ENCODE assay signal across 8 mouse cellular contexts in the genomic region with DNA sequence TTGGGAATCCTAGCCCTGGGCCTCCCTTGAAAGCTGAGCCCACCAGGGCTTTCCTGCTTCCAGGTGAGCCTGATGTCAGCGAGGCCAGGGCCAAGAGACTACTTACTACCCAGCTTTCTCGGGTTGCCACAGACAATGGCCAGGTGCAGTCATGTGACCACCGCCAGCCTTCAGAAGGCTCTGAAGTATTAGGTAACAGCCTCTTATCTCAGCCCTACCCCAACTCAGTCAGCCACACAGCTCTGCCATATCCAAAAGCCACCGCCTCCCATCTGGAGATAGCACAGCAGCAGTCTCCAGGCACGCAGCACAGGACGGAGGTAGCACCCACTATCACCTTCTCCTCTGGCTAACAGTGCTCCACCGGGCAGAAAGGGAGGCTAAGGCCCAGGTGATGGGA. TPM values are rescaled to one million over a fixed set of nuclear protein-coding genes. Genes with fewer than 3 reads are reported as not detected.
DNase-seq lines count a peak whose midpoint lies in the region; ATAC-seq and TF ChIP-seq lines count a peak whose summit lies in the region.

No protein-coding gene starts in this region.

- no peaks in the 10 kb centered on the region for H3K79me2 ChIP-seq in heart, adult 2 months (replicated peaks; ENCODE audit: control insufficient read depth, insufficient read depth, low read length)

- peak overlapping the region; percentile 16; the same call in 1 of the 2 replicates for H3K4me2 ChIP-seq in embryonic facial prominence, embryonic 13.5 days
- H3K4me2 ChIP-seq in limb, embryonic 12.5 days, result peak overlapping the region; percentile 16; the same call in 1 of the 2 replicates
- H3K4me2 ChIP-seq in neural tube, embryonic 15.5 days, result peak overlapping the region; percentile 91

- H3K4me1 ChIP-seq in embryonic facial prominence, embryonic 13.5 days, result peaks cover 27% of the 10 kb centered on the region
- peaks cover 24% of the 10 kb centered on the region for H3K4me1 ChIP-seq in limb, embryonic 12.5 days (replicated peaks)
- peaks cover 59% of the 10 kb centered on the region for H3K4me1 ChIP-seq in neural tube, embryonic 15.5 days
- peaks cover 7% of the 10 kb centered on the region for H3K4me1 ChIP-seq in heart, adult 2 months (ENCODE audit: control insufficient read depth, insufficient read depth, low read length)

- no peak overlapping the region for H3K9ac ChIP-seq in embryonic facial prominence, embryonic 13.5 days
- no peak overlapping the region; the same call in 1 of the 2 replicates for H3K9ac ChIP-seq in limb, embryonic 12.5 days (replicated peaks)
- peak overlapping the region; percentile 17; the same call in 1 of the 2 replicates for H3K9ac ChIP-seq in neural tube, embryonic 15.5 days (replicated peaks)
- no peak overlapping the region for H3K9ac ChIP-seq in heart, adult 2 months (ENCODE audit: low read depth, low read length)

- no peak overlapping the region for H3K27ac ChIP-seq in embryonic facial prominence, embryonic 13.5 days
- no peak overlapping the region for H3K27ac ChIP-seq in limb, embryonic 12.5 days
- 0 out of 2 replicates have a peak overlapping the region, but pooled peaks have one; percentile 18 for H3K27ac ChIP-seq in neural tube, embryonic 15.5 days (replicated peaks)
- H3K27ac ChIP-seq in heart, adult 2 months, result no peak overlapping the region

- WGBS in embryonic facial prominence, embryonic 13.5 days, result 47% methylated on average over 7 of the region's 7 CpGs
- 49% methylated on average over 7 of the region's 7 CpGs for WGBS in limb, embryonic 12.5 days
- WGBS in neural tube, embryonic 15.5 days, result 78% methylated on average over 7 of the region's 7 CpGs
- WGBS in heart, adult 2 months, result 63% methylated on average over 7 of the region's 7 CpGs

- no peak overlapping the region for H3K4me3 ChIP-seq in embryonic facial prominence, embryonic 13.5 days
- H3K4me3 ChIP-seq in limb, embryonic 12.5 days (replicated peaks), result no peak overlapping the region
- no peak overlapping the region for H3K4me3 ChIP-seq in neural tube, embryonic 15.5 days (replicated peaks)
- no peak overlapping the region for H3K4me3 ChIP-seq in heart, adult 2 months

- peaks cover 43% of the 10 kb centered on the region for H3K27me3 ChIP-seq in embryonic facial prominence, embryonic 13.5 days
- peaks cover 40% of the 10 kb centered on the region for H3K27me3 ChIP-seq in limb, embryonic 12.5 days
- no peaks in the 10 kb centered on the region for H3K27me3 ChIP-seq in neural tube, embryonic 15.5 days (replicated peaks)
- H3K27me3 ChIP-seq in heart, adult 2 months (ENCODE audit: control insufficient read depth, insufficient read depth, low read length), result no peaks in the 10 kb centered on the region; the same call in 1 of the 2 replicates

- no peaks in the 10 kb centered on the region for H3K36me3 ChIP-seq in embryonic facial prominence, embryonic 13.5 days
- no peaks in the 10 kb centered on the region for H3K36me3 ChIP-seq in limb, embryonic 12.5 days
- no peaks in the 10 kb centered on the region for H3K36me3 ChIP-seq in neural tube, embryonic 15.5 days
- no peaks in the 10 kb centered on the region for H3K36me3 ChIP-seq in heart, adult 2 months (ENCODE audit: control insufficient read depth, insufficient read depth, low read length)

- no peak for TF ChIP-seq CTCF in heart, adult 2 months (IDR thresholded peaks at IDR 0.05)

- no peak for TF ChIP-seq POLR2A in heart, adult 2 months (IDR thresholded peaks at IDR 0.05; ENCODE audit: insufficient read depth, low read depth, low read length)

- 0 out of 2 replicates have a peak, but pooled peaks have one; percentile 7 for ATAC-seq in embryonic facial prominence, embryonic 13.5 days (ENCODE audit: insufficient number of reproducible peaks, insufficient read depth, low FRiP score, low TSS enrichment, low read depth)
- no peak for ATAC-seq in limb, embryonic 12.5 days (ENCODE audit: insufficient number of reproducible peaks, insufficient read depth, low FRiP score, low TSS enrichment, low read depth)
- ATAC-seq in neural tube, embryonic 15.5 days (ENCODE audit: low FRiP score), result no peak

- TF ChIP-seq EP300 in heart, adult 2 months (IDR thresholded peaks at IDR 0.05; ENCODE audit: insufficient read depth, low read depth, low read length), result no peak

- DNase-seq in layer of hippocampus, postnatal 10 days (ENCODE audit: low spot score in 2 of 2), result peak; percentile 13 to 18
- DNase-seq in layer of hippocampus, adult 11-12 months (ENCODE audit: low spot score), result no peak
- DNase-seq in cerebellum, adult 9-11 months, result no peak
- no peak for DNase-seq in heart, adult 2 months
- no peak for DNase-seq in urinary bladder, postnatal 14 days (ENCODE audit: low spot score)

- intact Hi-C loops in heart, adult 2 months (cut with DNase I), result loop anchor here (5.0 kb wide), 1 partner anchor 33 kb away; no protein-coding TSS in a partner anchor

- H3K9me3 ChIP-seq in embryonic facial prominence, embryonic 13.5 days, result no peaks in the 10 kb centered on the region
- H3K9me3 ChIP-seq in limb, embryonic 12.5 days, result no peaks in the 10 kb centered on the region
- no peaks in the 10 kb centered on the region for H3K9me3 ChIP-seq in neural tube, embryonic 15.5 days (replicated peaks)

RNA-seq across cellular contexts. Expression of a gene that starts 3.5 kb away (rescaled TPM):
- total RNA-seq in layer of hippocampus, postnatal 10 days (2021), result 10 to 100 TPM; 43.0 to 49.7 TPM
- 4.5 and 5.5 TPM in 2 replicates for polyA plus RNA-seq in embryonic facial prominence, embryonic 13.5 days (2015; fragmentation: Nextera tagmentation; extraction: Ambion mirVana)
- polyA plus RNA-seq in limb, embryonic 12.5 days (2016; fragmentation: Nextera tagmentation; extraction: Ambion mirVana), result 4.2 and 4.3 TPM in 2 replicates
- 9.6 and 10.1 TPM in 2 replicates for polyA plus RNA-seq in neural tube, embryonic 15.5 days (2015; fragmentation: Nextera tagmentation; extraction: Ambion mirVana)
- 1 to 10 TPM; 3.6 to 5.2 TPM for total RNA-seq in heart, adult 2 months (2021)
- 4.1 and 5.4 TPM in 2 replicates for polyA plus RNA-seq in heart, adult 2 months (2012; rRNA removed)

RNA-seq across cellular contexts. Expression of a gene that starts 58.1 kb away (rescaled TPM):
- 10 to 100 TPM; 38.8 to 45.4 TPM for total RNA-seq in layer of hippocampus, postnatal 10 days (2021)
- 42.5 and 44.3 TPM in 2 replicates for polyA plus RNA-seq in embryonic facial prominence, embryonic 13.5 days (2015; fragmentation: Nextera tagmentation; extraction: Ambion mirVana)
- 67.9 and 76.3 TPM in 2 replicates for polyA plus RNA-seq in limb, embryonic 12.5 days (2016; fragmentation: Nextera tagmentation; extraction: Ambion mirVana)
- polyA plus RNA-seq in neural tube, embryonic 15.5 days (2015; fragmentation: Nextera tagmentation; extraction: Ambion mirVana), result 23.3 and 26.2 TPM in 2 replicates
- 10 to 100 TPM; 22.7 to 23.7 TPM for total RNA-seq in heart, adult 2 months (2021)
- polyA plus RNA-seq in heart, adult 2 months (2012; rRNA removed), result 6.7 and 10.6 TPM in 2 replicates

Comparison
In these comparisons a context has a peak if more than half of its experiments do, and no peak if none do; other contexts are left out.
1. DNase-seq: peak in layer of hippocampus, postnatal 10 days (2 of 2); none in layer of hippocampus, adult 11-12 months (single experiment), cerebellum, adult 9-11 months (single experiment), heart, adult 2 months (0 of 2) and urinary bladder, postnatal 14 days (single experiment).
2. H3K4me2 ChIP-seq: peak in every context shown above with its lines; median percentile 91 in neural tube, embryonic 15.5 days; 16 in embryonic facial prominence, embryonic 13.5 days; 16 in limb, embryonic 12.5 days.